ENCODE assay signal across 15 mouse cellular contexts in genomic region chr17:70341230-70341629, GRCm38 (mm10).
A peak's percentile ranks its signal among the peaks of the same experiment; 100 is the strongest.
DNase-seq lines count a peak whose midpoint lies in the region; ATAC-seq and TF ChIP-seq lines count a peak whose summit lies in the region.
"Had no signal": no experiment of that assay in that cellular context is flagged by ENCODE, and none has a peak within 500 bp of the region (broad histone marks: within the 10 kb centered on the region; RNA-seq: fewer than 3 reads in every experiment).

No protein-coding gene starts in this region.

- TF ChIP-seq CTCF in layer of hippocampus, adult 2 months (conservative IDR thresholded peaks at IDR 0.05): no peak

- peaks cover 21% of the 10 kb centered on the region for H3K4me1 ChIP-seq in limb, embryonic 13.5 days
- H3K4me1 ChIP-seq: forebrain, embryonic 12.5 days; heart, embryonic 10.5 days had no signal

- ATAC-seq in limb, embryonic 13.5 days (ENCODE audit: low FRiP score, low read depth): peak; percentile 69
- ATAC-seq: intestine, postnatal 0 days had no signal

- H3K9ac ChIP-seq in limb, embryonic 13.5 days: no peak overlapping the region
- H3K9ac ChIP-seq: forebrain, embryonic 12.5 days had no signal

- DNase-seq in embryo, embryonic 10.5 days (ENCODE audit: low spot score): peak; percentile 21
- no peak for DNase-seq in embryo, embryonic 10 days (ENCODE audit: low spot score)
- DNase-seq in layer of hippocampus, adult 2 months (ENCODE audit: low spot score in 2 of 2): no peak
- no peak for DNase-seq in layer of hippocampus, postnatal 14 days (ENCODE audit: low spot score in 2 of 2)
- peak; percentile 68 for DNase-seq in forelimb bud, embryonic 11.5 days (ENCODE audit: low read depth, low spot score)
- DNase-seq in adrenal gland, postnatal 4 days (ENCODE audit: low spot score in 2 of 2): no peak
- DNase-seq in cerebellum, adult 9-11 months: no peak
- DNase-seq: kidney, postnatal 25 days; lung, postnatal 4 days; right cerebral cortex, postnatal 25 days; thymus, postnatal 14 days had no signal

- no peaks in the 10 kb centered on the region for H3K36me3 ChIP-seq in limb, embryonic 13.5 days
- H3K36me3 ChIP-seq: forebrain, embryonic 12.5 days; heart, embryonic 10.5 days had no signal

- no peaks in the 10 kb centered on the region for H3K27me3 ChIP-seq in limb, embryonic 13.5 days
- H3K27me3 ChIP-seq: forebrain, embryonic 12.5 days had no signal

- no peaks in the 10 kb centered on the region for H3K9me3 ChIP-seq in limb, embryonic 13.5 days
- H3K9me3 ChIP-seq: forebrain, embryonic 12.5 days; heart, embryonic 10.5 days had no signal

- peak overlapping the region; percentile 35 for H3K4me2 ChIP-seq in limb, embryonic 13.5 days (replicated peaks)
- H3K4me2 ChIP-seq: forebrain, embryonic 12.5 days had no signal

- peak overlapping the region; percentile 36; the same call in 1 of the 2 replicates for H3K27ac ChIP-seq in layer of hippocampus, adult 2 months
- H3K27ac ChIP-seq in limb, embryonic 13.5 days: peak overlapping the region; percentile 49; the same call in 1 of the 2 replicates
- H3K27ac ChIP-seq: forebrain, embryonic 12.5 days; heart, embryonic 10.5 days had no signal

- WGBS in limb, embryonic 13.5 days: 19% methylated on average over 8 of the region's 8 CpGs

- H3K4me3 ChIP-seq in layer of hippocampus, adult 2 months: no peak overlapping the region
- no peak overlapping the region for H3K4me3 ChIP-seq in limb, embryonic 13.5 days
- H3K4me3 ChIP-seq: forebrain, embryonic 12.5 days; heart, embryonic 10.5 days had no signal

Comparison
In these comparisons a context has a peak if more than half of its experiments do, and no peak if none do; other contexts are left out.
1. DNase-seq: peak in embryo, embryonic 10.5 days (single experiment) and forelimb bud, embryonic 11.5 days (single experiment); none in embryo, embryonic 10 days (single experiment), layer of hippocampus, adult 2 months (0 of 2), layer of hippocampus, postnatal 14 days (0 of 2), adrenal gland, postnatal 4 days (0 of 2) and cerebellum, adult 9-11 months (single experiment).